Mouse (Mus musculus) forebrain, embryonic 10.5 days (tissue): Measurements from ENCODE around the gene Hdgfl1. TPM values are rescaled to one million over a fixed set of nuclear protein-coding genes. Genes with fewer than 3 reads are reported as not detected.

ENCODE experiments used
- DNase-seq: peaks from one replicate; pipeline ENCODE4 v3.0.0-alpha.2; 2017; ENCODE audit warnings: low spot score; ENCODE audit errors: extremely low spot score
- H3K27ac ChIP-seq: fragments of 300-500 bp; sonication (generic); 2 replicates; pipeline ENCODE4 v1.5.1; 2016; ENCODE audit warnings: mild to moderate bottlenecking
- H3K27me3 ChIP-seq: fragments of 300-500 bp; sonication (generic); 2 replicates; pipeline ENCODE4 v1.6.1; 2016; ENCODE audit warnings: mild to moderate bottlenecking; ENCODE audit not compliant: poor library complexity, severe bottlenecking
- H3K36me3 ChIP-seq: fragments of 300-500 bp; sonication (generic); replicated peaks from 2 replicates; pipeline ENCODE4 v1.6.1; 2016; ENCODE audit warnings: mild to moderate bottlenecking, moderate library complexity
- H3K4me1 ChIP-seq: fragments of 300-500 bp; sonication (generic); 2 replicates; pipeline ENCODE4 v1.6.1; 2016
- H3K4me3 ChIP-seq: fragments of 300-500 bp; sonication (generic); 2 replicates; pipeline ENCODE4 v1.5.1; 2016; ENCODE audit warnings: mild to moderate bottlenecking, moderate library complexity
- H3K9me3 ChIP-seq: fragments of 300-500 bp; sonication (generic); 2 replicates; pipeline ENCODE4 v1.6.1; 2016; ENCODE audit warnings: mild to moderate bottlenecking, moderate library complexity
- WGBS: fragments of 180-500 bp; shearing (Covaris S2); methylation state at CpG from one replicate; pipeline ENCODE4 v1.1.7; 2016; 5-methylcytosine and 5-hydroxymethylcytosine counted together
- polyA plus RNA-seq: library from polyadenylated mRNA; unstranded; fragments of >200 nt; fragmentation: Nextera tagmentation; extraction: Ambion mirVana; gene quantifications from 2 replicates; pipeline ENCODE4 v1.2.1, GENCODE M21; 2016

Hdgfl1 gene
- not detected in 2 replicates for polyA plus RNA-seq

- H3K27ac ChIP-seq: 0 out of 2 replicates have a peak within 1 kb of the TSS, but pooled peaks have one; percentile 8
- H3K4me1 ChIP-seq: no peaks in the 10 kb centered on the region
- H3K4me3 ChIP-seq: no peak within 1 kb of the TSS
- 94% methylated on average over 16 of the region's 16 CpGs for WGBS
- no peaks in the 10 kb centered on the region for H3K36me3 ChIP-seq
- H3K27me3 ChIP-seq: no peaks in the 10 kb centered on the region
- no peaks in the 10 kb centered on the region for H3K9me3 ChIP-seq
- DNase-seq: no peak
Observed at GRCm38 (mm10) chr13:26769955-26770354, at the start of gene Hdgfl1. TSS of gene Hdgfl1 (minus strand) at chr13:26770165.

GRCm38 (mm10) chr13:26795460-26795859 is 25.5 kb upstream of the Hdgfl1 start:
- 87% methylated on average over 3 of the region's 3 CpGs for WGBS
- Histone ChIP-seq H3K9me3 (no peaks in the 10 kb centered on the region), H3K4me1 (no peaks in the 10 kb centered on the region), H3K4me3 (no peak overlapping the region), H3K36me3 (no peaks in the 10 kb centered on the region), H3K27ac (no peak overlapping the region), H3K27me3 (no peaks in the 10 kb centered on the region)
- no peak for DNase-seq

DNA sequence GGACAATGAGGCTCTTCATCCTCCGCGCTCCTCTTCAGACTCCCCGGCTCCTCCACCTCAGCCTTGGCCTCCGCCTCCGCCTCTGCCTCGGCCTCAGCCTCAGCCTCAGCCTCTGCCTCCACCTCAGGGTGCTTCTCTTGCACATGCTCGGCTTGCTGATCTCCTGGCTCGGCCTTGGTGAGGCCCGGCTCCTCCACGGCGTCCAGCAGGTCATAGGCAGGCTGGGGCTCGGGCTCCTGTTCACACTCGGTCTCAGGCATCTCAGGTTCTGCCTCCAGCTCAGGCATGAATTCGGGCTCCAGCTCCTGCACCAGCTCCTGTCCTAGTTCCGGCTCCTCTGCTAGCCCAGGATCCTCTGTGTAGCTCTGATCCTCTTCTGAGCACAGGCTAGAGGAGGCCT is 541 bp downstream of the Hdgfl1 start:
- 0 out of 2 replicates have a peak overlapping the region, but pooled peaks have one; percentile 8 for H3K27ac ChIP-seq
- H3K9me3 ChIP-seq: no peaks in the 10 kb centered on the region
- no peaks in the 10 kb centered on the region for H3K36me3 ChIP-seq
- no peak for DNase-seq
- H3K4me1 ChIP-seq: no peaks in the 10 kb centered on the region
- no peaks in the 10 kb centered on the region for H3K27me3 ChIP-seq
- H3K4me3 ChIP-seq: no peak overlapping the region
- whole genome bisulfite sequencing: 95% methylated on average over 15 of the region's 15 CpGs

GRCm38 (mm10) chr13:26761966-26762803 is 7.8 kb downstream of the Hdgfl1 start:
- 78% methylated on average over 12 of the region's 12 CpGs for WGBS
- no peak overlapping the region for H3K27ac ChIP-seq
- H3K4me1 ChIP-seq: no peaks in the 10 kb centered on the region
- no peak overlapping the region for H3K4me3 ChIP-seq
- DNase-seq: no peak
- no peaks in the 10 kb centered on the region for H3K27me3 ChIP-seq
- H3K36me3 ChIP-seq: no peaks in the 10 kb centered on the region
- no peaks in the 10 kb centered on the region for H3K9me3 ChIP-seq

GRCm38 (mm10) chr13:26752863-26753262 is 17.1 kb downstream of the Hdgfl1 start:
- H3K4me3 ChIP-seq: no peak overlapping the region
- no peak for DNase-seq
- H3K27me3 ChIP-seq: no peaks in the 10 kb centered on the region
- H3K9me3 ChIP-seq: no peaks in the 10 kb centered on the region
- H3K36me3 ChIP-seq: no peaks in the 10 kb centered on the region
- peaks cover 8% of the 10 kb centered on the region for H3K4me1 ChIP-seq
- H3K27ac ChIP-seq: no peak overlapping the region

- no peak overlapping the region for H3K4me3 ChIP-seq
Observed at GRCm38 (mm10) chr13:26752414-26752813, 17.6 kb downstream of the Hdgfl1 start.

GRCm38 (mm10) chr13:26745760-26746457 is 24.1 kb downstream of the Hdgfl1 start:
- Histone ChIP-seq H3K36me3 (no peaks in the 10 kb centered on the region), H3K9me3 (no peaks in the 10 kb centered on the region), H3K27ac (peak overlapping the region; percentile 63; the same call in 1 of the 2 replicates), H3K27me3 (no peaks in the 10 kb centered on the region), H3K4me1 (peaks cover 17% of the 10 kb centered on the region), H3K4me3 (no peak overlapping the region)
- no peak for DNase-seq
- 68% methylated on average over 2 of the region's 2 CpGs for WGBS

More at GRCm38 (mm10) chr13:26752414-26752813, 17.6 kb downstream of the Hdgfl1 start:
- 94% methylated on average over 1 of the region's 1 CpGs for WGBS
- H3K9me3 ChIP-seq: no peaks in the 10 kb centered on the region
- DNase-seq: no peak
- H3K27me3 ChIP-seq: no peaks in the 10 kb centered on the region
- H3K36me3 ChIP-seq: no peaks in the 10 kb centered on the region
- H3K4me1 ChIP-seq: peaks cover 8% of the 10 kb centered on the region
- H3K27ac ChIP-seq: no peak overlapping the region

GRCm38 (mm10) chr13:26745059-26745759 is 24.8 kb downstream of the Hdgfl1 start:
- H3K4me3 ChIP-seq: no peak overlapping the region
- peak overlapping the region; percentile 54; the same call in 1 of the 2 replicates for H3K27ac ChIP-seq
- H3K27me3 ChIP-seq: no peaks in the 10 kb centered on the region
- H3K36me3 ChIP-seq: no peaks in the 10 kb centered on the region
- WGBS: 83% methylated on average over 5 of the region's 5 CpGs
- no peak for DNase-seq
- H3K4me1 ChIP-seq: peaks cover 17% of the 10 kb centered on the region
- no peaks in the 10 kb centered on the region for H3K9me3 ChIP-seq

DNA sequence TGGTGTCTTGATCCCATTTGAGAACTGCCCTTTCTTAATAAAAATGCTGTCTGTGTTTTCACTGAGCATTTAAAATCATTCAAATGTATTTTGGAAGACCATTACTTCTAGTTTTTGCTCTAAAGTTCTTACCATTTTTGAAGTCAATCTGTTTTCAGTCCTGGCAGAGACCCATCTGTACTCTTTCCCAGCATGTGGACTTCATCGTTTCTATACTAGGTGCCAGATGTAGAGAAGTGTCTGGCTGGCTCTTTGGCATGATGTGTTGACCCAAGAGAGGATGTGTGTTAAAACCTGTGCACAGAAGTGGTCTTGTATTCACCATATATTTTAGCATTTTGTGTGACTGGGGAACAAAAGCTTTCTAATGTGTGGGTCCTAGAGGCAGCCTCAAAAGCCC is 25.9 kb downstream of the Hdgfl1 start:
- 92% methylated on average over 1 of the region's 1 CpGs for WGBS
- no peak overlapping the region for H3K4me3 ChIP-seq
- no peaks in the 10 kb centered on the region for H3K36me3 ChIP-seq
- no peaks in the 10 kb centered on the region for H3K27me3 ChIP-seq
- H3K4me1 ChIP-seq: peaks cover 27% of the 10 kb centered on the region
- H3K27ac ChIP-seq: no peak overlapping the region
- DNase-seq: no peak
- H3K9me3 ChIP-seq: no peaks in the 10 kb centered on the region

DNA sequence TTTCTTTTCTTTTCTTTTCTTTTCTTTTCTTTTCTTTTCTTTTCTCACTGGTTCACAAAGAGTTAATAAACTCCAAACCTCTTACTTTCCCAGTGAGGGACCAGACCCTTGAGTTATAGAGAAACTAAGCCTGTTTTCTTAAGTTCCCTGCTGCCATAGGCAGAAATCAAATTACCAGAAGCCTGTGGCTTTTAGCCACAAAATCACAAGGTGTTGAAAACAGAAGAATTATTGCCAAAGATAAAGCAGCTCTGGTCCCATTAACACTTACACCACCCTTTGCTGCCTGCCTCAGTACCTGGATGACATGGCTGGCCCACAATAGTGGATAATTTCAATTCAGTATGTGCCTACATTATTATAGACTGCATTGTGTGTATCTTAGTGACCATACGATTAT is 35.0 kb downstream of the Hdgfl1 start:
- Histone ChIP-seq H3K36me3 (no peaks in the 10 kb centered on the region), H3K9me3 (no peaks in the 10 kb centered on the region), H3K4me3 (no peak overlapping the region), H3K27ac (no peak overlapping the region), H3K4me1 (peaks cover 13% of the 10 kb centered on the region; the same call in 1 of the 2 replicates), H3K27me3 (no peaks in the 10 kb centered on the region)
- no peak for DNase-seq
- WGBS: 72% methylated on average over 1 of the region's 1 CpGs

DNA sequence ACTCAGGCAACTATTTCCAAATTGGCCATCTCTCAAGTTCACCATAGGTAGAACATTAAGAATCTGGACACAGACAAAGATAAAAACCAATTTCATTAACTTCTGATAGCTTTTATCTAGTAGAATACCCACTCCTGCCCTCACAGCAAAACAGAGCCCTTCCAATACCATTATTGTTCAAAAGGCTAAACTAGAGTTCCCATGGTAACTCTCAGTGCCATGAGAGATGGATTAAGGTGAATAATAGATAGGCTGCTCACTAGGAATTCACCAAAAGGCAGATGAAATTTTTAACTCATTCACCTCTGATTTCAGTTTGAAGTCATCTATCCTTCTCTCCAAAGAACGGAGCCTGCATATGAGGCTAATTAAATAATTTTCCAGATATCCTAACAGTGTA is 45.7 kb downstream of the Hdgfl1 start:
- H3K27ac ChIP-seq: no peak overlapping the region
- DNase-seq: no peak
- peaks cover 9% of the 10 kb centered on the region for H3K4me1 ChIP-seq
- no peak overlapping the region for H3K4me3 ChIP-seq
- no peaks in the 10 kb centered on the region for H3K9me3 ChIP-seq
- no peaks in the 10 kb centered on the region for H3K36me3 ChIP-seq
- no peaks in the 10 kb centered on the region for H3K27me3 ChIP-seq
- WGBS: 79% methylated on average over 1 of the region's 1 CpGs

DNA sequence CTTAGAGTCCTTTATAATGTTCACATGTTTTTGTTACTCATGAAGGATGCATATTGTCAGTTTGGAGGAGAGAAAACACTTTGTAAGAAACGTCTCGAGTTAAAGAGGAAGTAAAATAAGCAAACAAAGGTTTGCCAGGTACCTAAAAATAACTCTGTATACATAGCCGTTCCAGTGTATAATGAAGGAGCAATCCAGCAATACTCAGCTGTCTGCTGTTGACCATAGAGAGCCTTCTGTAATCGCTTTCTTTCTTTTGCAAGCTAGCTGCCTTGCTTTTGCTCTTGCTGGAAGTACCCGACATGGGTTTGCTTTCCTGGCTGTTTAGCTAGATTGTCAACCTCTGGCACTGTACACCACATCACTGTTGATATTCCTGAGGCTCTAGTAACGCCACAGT is 48.6 kb downstream of the Hdgfl1 start:
- H3K27me3 ChIP-seq: no peaks in the 10 kb centered on the region
- 83% methylated on average over 6 of the region's 6 CpGs for WGBS
- H3K27ac ChIP-seq: no peak overlapping the region

More for the DNA sequence above, 48.6 kb downstream of the Hdgfl1 start:
- H3K36me3 ChIP-seq: no peaks in the 10 kb centered on the region
- H3K9me3 ChIP-seq: no peaks in the 10 kb centered on the region
- peaks cover 9% of the 10 kb centered on the region for H3K4me1 ChIP-seq
- DNase-seq: no peak
- H3K4me3 ChIP-seq: no peak overlapping the region
